7 mouse cellular contexts compared by ENCODE assay signal in the genomic region with DNA sequence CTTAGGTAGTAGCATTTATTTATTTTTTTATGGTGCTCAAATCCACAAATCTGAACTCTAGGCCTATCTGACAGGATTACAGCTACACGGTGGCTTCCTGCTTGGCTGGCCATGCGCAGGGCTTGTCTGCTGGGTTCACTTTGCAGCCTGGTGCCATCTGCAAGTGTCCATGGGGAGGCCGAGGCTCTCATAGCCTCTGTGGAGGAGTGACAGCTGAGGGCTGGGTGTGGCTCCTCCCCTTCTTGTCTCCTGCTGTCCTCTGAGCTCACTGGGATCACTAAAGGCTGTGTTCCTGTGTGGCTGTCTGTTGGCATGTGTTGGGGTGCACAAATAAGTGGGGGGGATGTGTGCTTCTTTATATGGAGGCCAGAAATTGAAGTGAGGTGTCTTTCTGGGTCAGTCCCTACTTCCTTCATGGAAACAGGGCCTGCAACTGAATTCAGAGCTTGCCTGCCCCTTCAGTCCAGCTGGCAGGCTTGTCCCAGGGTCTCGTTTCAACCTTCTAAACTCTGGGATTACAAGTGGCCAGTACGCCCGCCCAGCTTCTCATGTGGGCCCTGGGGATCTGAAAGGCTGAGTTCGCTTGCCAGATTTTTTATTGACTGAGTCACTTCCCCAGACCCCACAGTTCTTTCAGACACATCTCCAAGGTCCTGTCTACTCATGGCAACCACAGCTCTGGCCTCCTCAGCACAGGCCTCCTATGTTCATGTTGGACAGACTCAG. TPM values are rescaled to one million over a fixed set of nuclear protein-coding genes. Genes with fewer than 3 reads are reported as not detected.
A peak's percentile ranks its signal among the peaks of the same experiment; 100 is the strongest.
DNase-seq lines count a peak whose midpoint lies in the region.

No protein-coding gene starts in this region.

- H3K4me3 ChIP-seq in embryonic facial prominence, embryonic 10.5 days = no peak overlapping the region

- H3K36me3 ChIP-seq in embryonic facial prominence, embryonic 10.5 days (replicated peaks) = no peaks in the 10 kb centered on the region

- peaks cover 77% of the 10 kb centered on the region for H3K4me1 ChIP-seq in embryonic facial prominence, embryonic 10.5 days

- WGBS in embryonic facial prominence, embryonic 10.5 days = 49% methylated on average over 7 of the region's 7 CpGs

- peak; percentile 55 to 69 for DNase-seq in kidney, postnatal 4 days
- DNase-seq in kidney, postnatal 25 days = no peak
- DNase-seq in embryonic facial prominence, embryonic 10.5 days (ENCODE audit: low spot score) = no peak
- peak; percentile 38 to 58 for DNase-seq in heart, postnatal 36 days
- DNase-seq in retina, embryonic 14.5 days (ENCODE audit: low spot score) = peak; percentile 61
- no peak for DNase-seq in thymus, postnatal 14 days
- DNase-seq in layer of hippocampus, adult 18-20 months (ENCODE audit: low spot score in 2 of 2) = no peak

- H3K9me3 ChIP-seq in embryonic facial prominence, embryonic 10.5 days = no peaks in the 10 kb centered on the region

- H3K27me3 ChIP-seq in embryonic facial prominence, embryonic 10.5 days (replicated peaks; ENCODE audit: low read depth, poor library complexity, severe bottlenecking) = peaks cover 10% of the 10 kb centered on the region

- H3K27ac ChIP-seq in embryonic facial prominence, embryonic 10.5 days (replicated peaks) = peak overlapping the region; percentile 63

- intact Hi-C loops in heart, postnatal 36 days (cut with DNase I) = no loop called here

RNA-seq across cellular contexts. Expression of a gene that starts 12.7 kb away (rescaled TPM):
- polyA plus RNA-seq in embryonic facial prominence, embryonic 10.5 days (2016; fragmentation: Nextera tagmentation; extraction: Ambion mirVana) = 9.9 and 10.2 TPM in 2 replicates
- 10 to 100 TPM; 21.2 to 26.6 TPM for total RNA-seq in heart, postnatal 36 days (2021)
- total RNA-seq in layer of hippocampus, adult 18-20 months (2021) = 100 to 1,000 TPM; 142 to 146 TPM

RNA-seq across cellular contexts. Expression of a gene that starts 38.3 kb away (rescaled TPM):
- 0.83 and 0.86 TPM in 2 replicates for polyA plus RNA-seq in embryonic facial prominence, embryonic 10.5 days (2016; fragmentation: Nextera tagmentation; extraction: Ambion mirVana)
- total RNA-seq in heart, postnatal 36 days (2021) = not detected
- total RNA-seq in layer of hippocampus, adult 18-20 months (2021) = under 1 TPM; 0.45 to 0.58 TPM

Comparison
In these comparisons a context has a peak if more than half of its experiments do, and no peak if none do; other contexts are left out.
1. DNase-seq: peak in kidney, postnatal 4 days (2 of 2), heart, postnatal 36 days (2 of 2) and retina, embryonic 14.5 days (single experiment); none in kidney, postnatal 25 days (0 of 2), embryonic facial prominence, embryonic 10.5 days (single experiment), thymus, postnatal 14 days (single experiment) and layer of hippocampus, adult 18-20 months (0 of 2).
2. RNA of a gene that starts 12.7 kb away (total RNA-seq): 142 to 146 TPM in layer of hippocampus, adult 18-20 months; 21.2 to 26.6 TPM in heart, postnatal 36 days; every median in the first group is over 4 times any median in the second.